Mouse (Mus musculus) right cerebral cortex, postnatal 25 days (tissue): ENCODE data around the gene Ppm1e.
A peak's percentile ranks its signal among the peaks of the same experiment; 100 is the strongest.
"Not testable (repeated sequence)": the region's sequence is repeated elsewhere in the genome, so short reads cannot be mapped to it uniquely, and the experiment has no call there.

ENCODE experiments used
- DNase-seq: peaks from one replicate; pipeline ENCODE4 v3.0.0; 2022

Gene Ppm1e

GRCm38 (mm10) chr11:87309329-87310074, 49.3 kb downstream of the Ppm1e start:
- peak; percentile 39 for DNase-seq

- DNase-seq = no peak
Measured at GRCm38 (mm10) chr11:87299066-87299465, 59.8 kb downstream of the Ppm1e start.

DNA sequence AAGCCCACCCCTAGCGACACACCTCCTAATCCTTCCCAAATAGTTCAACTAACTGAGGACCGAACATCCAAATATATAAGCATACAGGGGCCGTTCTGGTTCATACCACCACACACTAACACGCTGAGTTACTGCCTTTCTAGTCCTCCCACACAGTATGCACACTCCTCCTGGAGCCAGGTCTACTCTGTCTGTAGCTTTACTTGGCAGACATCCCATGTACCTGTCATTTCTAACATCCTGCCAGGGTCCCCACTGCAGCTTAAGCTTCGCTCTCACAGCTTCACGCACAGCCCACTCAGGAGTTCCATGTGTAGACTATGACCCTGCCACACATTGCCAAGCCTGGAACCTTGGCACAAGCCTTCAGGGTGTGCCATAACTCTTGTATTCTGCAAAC, 62.4 kb downstream of the Ppm1e start:
- no peak for DNase-seq

DNA sequence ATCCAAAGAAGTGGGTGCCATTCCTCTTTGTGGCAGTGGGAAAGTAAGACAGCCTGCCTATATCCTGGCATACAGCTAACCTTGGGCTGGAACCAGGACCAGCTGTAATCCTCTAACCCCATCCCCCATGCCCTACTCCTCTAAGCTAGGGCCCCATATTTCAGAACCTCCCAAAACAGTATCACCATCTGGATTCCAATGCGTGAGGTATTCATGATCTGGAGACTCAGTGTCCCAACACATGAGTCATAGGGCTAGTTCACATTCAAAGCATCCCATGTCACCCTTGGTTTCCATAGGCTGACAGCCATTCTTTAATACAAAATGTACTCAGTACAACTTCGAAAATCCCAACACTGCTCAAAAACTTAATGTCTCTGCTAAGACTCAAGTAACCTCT, 63.2 kb downstream of the Ppm1e start:
- no peak for DNase-seq

- DNase-seq = no peak
Measured at GRCm38 (mm10) chr11:87289313-87289712, 69.5 kb downstream of the Ppm1e start.

DNA sequence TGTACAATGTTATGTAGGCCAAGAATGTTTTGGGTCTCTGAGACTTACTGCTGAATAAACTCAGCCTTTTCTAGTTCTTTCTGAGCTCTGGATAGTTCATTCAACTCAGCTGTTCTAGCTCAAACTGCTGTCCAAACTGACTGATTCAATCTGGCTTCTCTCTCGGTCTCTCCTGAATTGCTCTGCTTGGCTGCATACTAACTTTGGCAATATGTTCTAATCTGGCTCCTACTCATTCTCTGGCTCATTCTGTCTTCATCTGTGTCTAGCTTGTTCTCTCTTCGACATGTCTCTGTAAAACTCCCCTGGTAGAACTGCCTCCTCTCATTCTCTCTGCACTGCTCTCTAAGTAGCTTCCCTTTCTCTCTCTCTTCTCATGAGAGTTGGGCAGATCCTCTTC, 72.6 kb downstream of the Ppm1e start:
- no peak for DNase-seq

- DNase-seq = no peak
Measured at GRCm38 (mm10) chr11:87281907-87282475, 76.8 kb downstream of the Ppm1e start.

DNA sequence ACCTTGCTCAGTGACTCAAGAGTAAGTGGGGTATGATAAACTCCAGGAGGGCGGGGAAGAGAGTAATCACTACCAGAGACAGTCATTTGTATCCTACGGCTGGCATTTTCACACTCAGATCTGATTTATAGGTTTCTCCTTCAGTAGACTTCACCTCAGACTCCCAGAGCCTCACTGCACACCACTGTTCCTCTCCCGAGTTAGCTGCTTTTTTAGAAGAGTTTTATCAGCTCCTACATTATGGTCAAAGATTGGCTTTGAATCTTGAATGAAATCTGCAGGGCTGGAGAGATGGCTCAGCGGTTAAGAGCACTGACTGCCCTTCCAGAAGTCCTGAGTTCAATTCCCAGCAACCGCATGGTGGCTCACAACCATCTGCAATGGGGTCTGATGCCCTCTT, 79.4 kb downstream of the Ppm1e start:
- DNase-seq = no peak

DNA sequence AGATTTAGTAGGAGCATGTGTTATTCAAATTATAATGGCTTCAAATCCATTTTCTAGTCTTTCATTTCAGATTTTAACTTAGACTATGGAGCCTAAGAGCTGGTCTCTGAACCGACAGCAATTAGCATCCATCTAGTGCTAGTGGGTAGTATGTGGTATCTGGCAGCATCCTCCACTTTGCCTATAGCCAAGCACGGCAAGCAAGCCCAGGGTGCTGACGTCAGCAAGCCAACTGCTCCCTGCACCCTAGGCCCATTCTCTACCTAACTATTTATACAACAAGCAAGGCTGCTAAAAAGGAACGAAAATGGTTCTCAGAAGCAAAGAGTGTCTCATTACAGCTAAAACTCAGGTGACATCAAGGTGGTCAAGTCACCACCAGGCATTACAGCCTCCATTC, 80.0 kb downstream of the Ppm1e start:
- DNase-seq = no peak

DNA sequence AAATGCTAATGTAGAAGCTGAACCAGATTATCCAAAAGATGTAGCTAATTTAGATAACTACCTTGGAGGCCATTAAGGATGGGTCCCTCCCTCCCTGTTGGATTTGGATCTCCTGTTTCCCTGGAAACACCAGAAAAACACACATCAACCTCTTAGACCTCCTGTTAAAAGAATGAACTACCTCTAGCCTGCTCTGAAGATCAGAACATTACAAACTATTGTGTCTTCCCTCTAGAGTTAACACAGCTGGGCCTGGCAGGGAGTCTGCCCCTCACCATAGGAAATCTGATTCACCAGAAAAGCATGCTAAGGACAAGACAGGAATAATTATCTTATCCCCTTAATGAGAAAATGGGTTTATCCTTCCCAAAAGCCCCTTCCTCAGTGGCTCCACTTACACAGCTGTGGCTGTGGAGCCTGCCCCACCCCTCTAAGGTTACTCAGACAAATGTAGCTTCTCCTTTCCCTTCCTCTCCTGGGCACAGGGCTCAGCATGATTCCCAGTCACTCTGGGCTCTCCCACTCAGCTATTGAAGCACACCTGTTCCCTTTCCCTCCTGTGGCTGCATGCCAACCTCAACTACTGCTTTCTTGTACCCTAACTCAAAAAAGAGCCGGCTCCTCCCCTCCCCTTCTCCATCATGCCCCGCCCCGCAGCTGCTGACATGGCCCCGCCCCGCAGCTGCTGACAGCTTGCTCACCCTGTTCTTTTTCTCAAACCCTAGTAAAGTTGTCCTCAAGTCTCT, 82.4 kb downstream of the Ppm1e start:
- no peak for DNase-seq

- DNase-seq = no peak
Measured at GRCm38 (mm10) chr11:87275420-87276048, 83.3 kb downstream of the Ppm1e start.

GRCm38 (mm10) chr11:87272725-87273124, 86.1 kb downstream of the Ppm1e start:
- no peak for DNase-seq

- DNase-seq = no peak
Measured at GRCm38 (mm10) chr11:87271479-87271878, 87.3 kb downstream of the Ppm1e start.

DNA sequence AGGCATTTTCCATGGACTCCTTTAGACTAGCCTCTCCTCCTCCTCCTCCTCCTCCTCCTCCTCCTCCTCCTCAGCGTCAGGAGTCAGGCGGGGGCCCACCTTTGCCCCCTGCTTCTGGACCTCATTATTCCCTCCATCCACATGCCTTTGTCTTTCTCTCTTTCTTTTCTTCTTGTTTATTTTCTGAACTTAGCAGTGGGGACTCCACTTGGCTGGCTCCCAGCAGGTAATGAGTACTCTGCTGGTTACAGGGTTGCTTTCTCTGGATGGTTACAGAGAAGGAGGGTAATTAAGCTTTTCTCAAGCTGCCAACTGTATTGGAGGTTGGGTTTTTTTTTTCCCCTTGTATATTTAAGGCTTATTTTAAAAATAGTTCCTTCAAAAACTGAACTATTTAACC, 87.9 kb downstream of the Ppm1e start:
- DNase-seq = no peak

GRCm38 (mm10) chr11:87270446-87270845, 88.4 kb downstream of the Ppm1e start:
- DNase-seq = no peak

DNA sequence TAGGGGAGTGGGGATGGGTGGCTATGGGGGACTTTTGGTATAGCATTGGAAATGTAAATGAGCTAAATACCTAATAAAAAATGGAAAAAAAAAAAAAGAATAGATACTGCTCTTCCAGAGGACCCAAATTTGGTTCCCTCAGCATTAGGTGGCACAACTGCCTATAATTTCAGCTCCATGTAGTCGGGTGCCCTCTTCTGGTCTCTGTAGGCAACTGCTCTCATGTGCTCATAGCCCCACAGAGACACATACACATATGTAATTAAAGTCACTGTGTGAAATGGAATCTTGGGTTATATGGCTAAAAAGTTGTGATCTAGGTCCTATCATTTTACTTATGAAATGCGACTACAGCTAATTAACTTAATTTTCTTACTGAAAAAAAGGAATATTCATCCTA, 90.0 kb downstream of the Ppm1e start:
- DNase-seq = no peak

DNA sequence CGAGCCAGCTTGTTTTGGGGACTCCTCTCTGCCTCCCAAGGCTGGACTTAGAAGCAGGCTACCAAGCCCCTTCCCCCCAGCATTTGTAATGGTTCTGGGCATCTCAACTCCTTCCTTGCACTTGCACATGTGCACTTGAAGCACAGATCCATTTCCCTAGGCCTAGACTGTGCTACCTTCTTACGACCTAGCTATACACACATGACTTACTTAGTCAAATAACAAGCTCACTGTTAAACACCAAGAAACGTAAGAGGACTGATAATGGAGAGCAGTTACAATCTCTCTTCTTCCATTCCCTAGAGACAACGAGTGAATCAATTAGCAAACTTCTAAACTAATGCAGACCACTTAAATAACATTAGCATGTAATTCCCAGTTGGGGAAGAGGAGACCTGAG, 92.6 kb downstream of the Ppm1e start:
- DNase-seq = no peak

GRCm38 (mm10) chr11:87263946-87264345, 94.9 kb downstream of the Ppm1e start:
- no peak for DNase-seq

GRCm38 (mm10) chr11:87261705-87262104, 97.1 kb downstream of the Ppm1e start:
- not testable (repeated sequence) for DNase-seq

GRCm38 (mm10) chr11:87259792-87260191, 99.0 kb downstream of the Ppm1e start:
- no peak for DNase-seq

- DNase-seq = no peak
Measured at GRCm38 (mm10) chr11:87257282-87257681, 101.5 kb downstream of the Ppm1e start.

DNA sequence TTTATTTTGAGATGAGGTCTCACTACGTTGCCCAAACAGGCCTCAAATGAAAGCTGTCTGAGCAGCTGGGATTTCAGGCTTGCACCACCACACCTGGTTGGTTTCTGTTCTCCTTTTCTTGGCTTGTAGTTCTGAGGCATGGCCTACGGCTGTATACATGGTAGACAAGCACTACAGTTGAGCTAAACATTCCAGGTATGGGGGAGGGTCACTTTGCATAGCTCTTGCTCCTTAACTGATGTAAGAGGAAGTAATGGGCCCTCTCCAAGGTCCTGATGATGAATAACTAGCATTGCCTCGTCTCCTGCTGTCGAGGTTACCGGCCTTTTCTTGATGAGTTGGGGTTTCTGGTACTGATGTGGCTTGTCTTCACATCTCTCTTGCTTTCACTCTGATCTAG, 104.7 kb downstream of the Ppm1e start:
- no peak for DNase-seq

DNA sequence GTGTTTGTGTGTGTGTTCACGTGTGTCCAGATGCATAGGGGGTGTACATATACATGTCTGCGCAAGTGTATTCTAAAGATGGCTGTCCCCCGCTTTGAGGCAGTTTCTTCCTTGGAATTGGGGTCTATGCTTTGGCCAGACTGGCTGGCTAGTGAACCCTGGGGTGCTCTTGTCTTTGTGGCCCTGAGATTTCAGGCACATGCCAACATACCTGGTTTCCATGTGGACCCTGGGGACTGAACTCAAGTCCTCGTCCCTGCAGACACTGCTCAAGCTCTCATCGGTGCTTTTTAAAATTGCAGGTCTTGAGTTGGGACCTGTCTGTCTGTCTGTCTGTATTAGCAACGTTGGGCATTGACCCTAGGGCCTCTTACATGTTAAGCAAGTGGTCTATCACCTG, 105.5 kb downstream of the Ppm1e start:
- DNase-seq = no peak

DNA sequence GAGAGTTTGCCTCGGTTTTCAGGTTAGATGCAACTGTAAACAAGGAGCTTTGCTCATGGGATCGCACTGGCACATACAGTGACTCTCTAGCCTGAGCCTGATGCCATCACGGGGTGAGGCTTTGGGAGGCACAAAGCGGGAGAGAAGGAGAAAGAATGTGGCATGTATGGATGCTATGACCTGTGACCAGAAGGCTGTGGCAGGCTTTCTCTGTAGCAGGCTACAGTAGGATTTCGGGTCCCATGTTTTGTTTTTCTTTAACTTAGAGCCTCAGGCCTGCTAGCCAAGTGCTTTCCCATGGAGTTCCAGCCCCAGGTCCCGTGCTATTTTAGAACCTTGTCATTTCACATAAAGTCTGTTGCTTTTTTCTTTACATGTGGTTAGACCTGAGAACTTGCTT, 108.7 kb downstream of the Ppm1e start:
- no peak for DNase-seq
